Mouse (Mus musculus): ENCODE measurements around the gene 1110051M20Rik.

The 1110051M20Rik gene

DNA sequence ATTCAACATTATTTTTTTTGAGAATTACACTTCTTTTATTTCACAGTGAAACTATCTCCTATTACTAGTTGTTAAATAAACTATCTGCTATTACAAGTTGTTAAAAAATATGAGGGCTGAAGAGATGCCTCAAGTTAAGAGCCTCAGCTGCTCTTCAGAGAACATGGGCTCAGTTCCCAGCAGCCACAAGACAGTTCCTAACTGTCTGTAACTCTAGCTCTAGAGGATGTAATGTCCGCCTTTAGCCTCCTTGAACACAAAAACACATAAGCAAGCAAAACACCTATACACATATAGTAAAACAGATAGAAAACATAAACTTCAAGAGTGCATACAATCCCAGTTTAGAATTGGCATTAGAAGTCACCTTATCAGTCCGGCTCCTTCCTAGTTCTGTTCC, 104.9 kb downstream of the 1110051M20Rik start:
- no peak for DNase-seq

DNA sequence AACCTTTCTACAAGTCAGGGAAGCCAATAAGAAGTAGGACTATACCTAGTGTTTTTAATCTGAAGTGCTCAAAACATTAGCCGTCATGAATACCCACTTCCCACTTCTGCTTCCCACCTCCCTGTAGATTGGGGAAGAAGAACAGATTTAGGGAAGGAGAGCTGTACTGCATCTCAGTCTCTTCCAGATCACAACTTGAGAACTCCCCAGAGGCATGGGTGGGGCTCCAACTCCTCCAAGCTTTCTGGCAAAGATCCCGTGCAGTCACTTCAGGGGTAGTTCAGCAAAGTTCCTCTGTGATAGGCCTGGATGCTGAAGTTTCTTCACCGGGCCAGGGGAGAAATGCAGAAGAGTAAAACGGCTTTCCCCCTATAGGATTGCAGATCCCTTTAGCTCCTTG, 109.4 kb downstream of the 1110051M20Rik start:
- DNase-seq, result no peak

- DNase-seq, result no peak
These were observed 113.3 kb downstream of the 1110051M20Rik start for GRCm38 (mm10) chr2:91331051-91331843.

GRCm38 (mm10) chr2:91329996-91330738, 114.3 kb downstream of the 1110051M20Rik start:
- DNase-seq, result no peak

DNA sequence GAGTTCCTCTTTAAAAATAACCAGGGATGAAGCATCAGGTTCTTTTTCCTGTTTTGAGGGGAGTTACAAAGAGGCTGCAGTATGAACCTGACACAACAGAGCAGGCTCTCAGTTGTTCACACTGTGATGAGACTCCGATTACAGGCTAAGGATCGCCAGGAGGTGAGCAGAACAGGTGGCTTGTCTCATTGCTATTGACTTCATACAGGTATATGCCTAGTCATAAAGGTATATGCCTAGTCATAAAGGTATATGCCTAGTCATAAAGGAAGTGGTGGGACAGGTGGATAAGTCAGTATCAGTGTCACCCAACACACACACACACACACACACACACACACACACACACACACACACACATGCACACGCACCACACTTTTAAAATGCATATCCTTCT, 115.8 kb downstream of the 1110051M20Rik start:
- DNase-seq, result no peak

- peak; percentile 28 for DNase-seq
These were observed 116.4 kb downstream of the 1110051M20Rik start for GRCm38 (mm10) chr2:91327968-91328728.

DNA sequence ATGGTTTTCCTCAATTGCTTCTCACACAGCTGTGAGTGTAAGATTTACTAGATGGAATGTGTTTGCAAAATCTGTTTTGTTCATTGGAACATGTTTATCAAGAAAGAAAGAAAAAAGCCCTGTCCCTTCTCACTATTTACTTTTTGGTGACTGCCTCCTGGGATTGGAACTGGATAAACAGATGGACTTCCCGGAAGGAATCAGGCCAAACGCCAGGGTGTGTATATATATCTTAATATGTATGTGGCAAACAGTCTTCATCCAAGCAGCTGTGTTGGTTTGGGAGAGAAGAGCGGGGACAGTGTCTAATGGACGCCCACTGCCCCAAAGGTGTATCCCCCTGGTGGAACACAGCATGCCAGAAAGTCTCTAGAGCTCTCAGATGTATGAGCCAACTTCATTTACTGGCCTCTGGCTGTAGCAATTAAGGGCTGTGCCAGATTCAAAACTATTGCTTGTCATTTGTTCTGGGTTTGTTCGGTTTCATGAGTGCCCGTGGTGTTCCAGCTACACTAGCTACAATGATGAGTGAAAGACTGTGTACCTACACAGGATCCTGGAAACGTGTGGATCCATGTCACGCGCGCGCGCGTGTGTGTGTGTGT, 117.7 kb downstream of the 1110051M20Rik start:
- DNase-seq, result no peak

DNA sequence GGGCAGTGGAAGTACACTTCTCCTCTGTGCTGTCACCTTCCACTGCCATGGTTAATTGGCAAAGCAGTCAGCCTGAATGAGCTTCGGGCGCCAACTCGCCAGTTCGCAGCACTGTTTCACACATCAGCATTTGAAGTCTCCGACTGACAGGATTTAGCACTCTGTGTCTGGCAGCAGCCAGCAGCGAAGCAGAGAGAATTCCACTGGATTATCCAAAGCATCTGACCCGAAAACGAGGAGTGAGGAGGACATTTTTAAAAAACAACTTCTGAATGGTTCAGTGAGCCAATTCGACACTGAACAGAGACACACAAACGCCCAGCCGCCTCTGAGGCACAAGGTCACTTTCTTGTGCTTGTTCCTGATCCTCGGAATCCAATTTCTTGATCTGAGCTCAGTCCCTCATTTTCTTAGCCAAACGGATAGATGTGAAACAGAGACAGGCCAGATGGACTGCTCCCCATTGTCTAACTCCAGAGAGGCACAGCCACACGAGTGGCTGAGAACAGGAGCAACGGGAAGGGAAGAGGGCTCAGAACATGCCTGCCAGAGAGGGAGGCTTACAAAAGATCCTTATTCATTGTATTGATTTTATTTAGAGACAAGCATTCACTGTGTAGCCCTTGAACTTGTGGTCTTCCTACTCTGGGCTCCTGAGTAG, 119.6 kb downstream of the 1110051M20Rik start:
- DNase-seq, result no peak

- DNase-seq, result no peak
These were observed 120.2 kb downstream of the 1110051M20Rik start for GRCm38 (mm10) chr2:91324346-91324745.

DNA sequence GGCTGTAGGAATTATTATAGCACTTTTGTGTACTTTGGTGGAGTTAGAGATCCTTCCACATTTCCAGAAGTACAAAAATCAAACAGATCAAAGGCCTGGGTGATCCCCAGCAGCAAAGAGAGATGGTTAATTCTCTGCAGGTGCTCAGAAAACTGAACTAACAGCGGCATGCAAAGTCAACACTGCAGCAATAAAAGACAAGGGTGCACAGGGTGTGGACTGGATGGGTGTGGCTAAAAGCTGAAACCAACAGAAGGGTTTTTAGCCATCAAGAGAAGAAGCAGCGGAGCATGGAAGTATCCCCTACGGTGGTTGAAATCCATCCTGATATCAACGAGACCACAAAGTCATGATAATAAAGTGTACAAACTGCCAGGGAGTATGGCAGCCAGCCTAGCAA, 122.0 kb downstream of the 1110051M20Rik start:
- DNase-seq, result no peak

DNA sequence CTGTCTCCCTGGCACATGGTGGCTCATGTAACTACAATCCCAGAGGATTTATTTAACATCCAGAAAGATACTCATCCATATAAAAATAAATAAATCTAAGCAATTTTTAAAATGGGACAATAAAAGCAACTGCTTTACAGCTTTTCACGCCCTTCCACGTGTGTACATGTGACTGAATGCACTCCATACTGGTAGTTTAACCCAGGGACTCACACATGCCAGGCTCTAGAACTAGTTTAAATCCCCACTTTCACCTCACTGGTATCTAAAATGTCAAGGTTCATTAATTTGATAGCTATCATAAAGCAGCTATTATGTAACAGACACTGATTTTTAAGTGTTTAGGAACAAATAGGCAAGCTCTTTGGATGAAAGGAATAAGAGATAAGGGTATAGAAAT, 122.6 kb downstream of the 1110051M20Rik start:
- DNase-seq, result no peak

GRCm38 (mm10) chr2:91320559-91321529, 123.7 kb downstream of the 1110051M20Rik start:
- DNase-seq, result no peak

DNA sequence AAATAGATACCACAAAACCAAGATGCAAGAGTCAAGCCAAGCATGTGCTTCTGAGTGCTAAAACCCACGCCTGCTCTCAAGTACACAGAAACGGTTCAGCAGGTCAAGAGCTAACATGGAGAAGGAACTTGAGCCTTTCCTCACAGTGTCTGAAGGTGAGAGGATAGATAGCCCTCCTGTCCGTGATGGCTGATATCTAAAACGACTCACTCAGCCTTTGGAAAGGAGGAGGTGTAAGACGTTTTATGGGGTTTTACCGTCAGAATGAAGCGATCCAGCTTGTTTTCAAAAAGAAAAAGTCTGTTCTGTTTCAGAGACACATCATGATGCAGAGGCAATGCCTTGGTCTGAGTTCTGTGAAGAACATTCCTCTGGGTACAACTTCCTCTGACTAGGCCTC, 130.3 kb downstream of the 1110051M20Rik start:
- DNase-seq, result no peak

GRCm38 (mm10) chr2:91312578-91313311, 131.8 kb downstream of the 1110051M20Rik start:
- DNase-seq, result no peak

DNA sequence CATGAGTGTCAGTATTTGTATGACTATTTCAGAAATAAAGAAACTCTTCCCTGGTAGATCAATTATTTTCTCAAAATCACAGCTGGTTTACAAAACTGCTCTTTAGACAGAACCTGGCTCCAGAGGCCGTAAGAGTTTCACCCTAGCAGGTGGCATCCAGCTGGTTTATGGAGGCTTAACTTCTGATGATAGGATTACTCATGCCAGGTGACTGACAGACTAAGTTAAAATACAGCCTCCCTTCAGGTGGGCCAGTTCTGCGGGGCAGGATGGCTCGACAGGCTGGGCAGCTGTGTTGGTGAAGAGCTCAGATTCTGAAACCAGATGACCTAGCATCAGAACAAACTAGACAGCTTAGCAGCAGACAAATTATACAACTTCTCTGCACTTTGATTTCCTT, 135.0 kb downstream of the 1110051M20Rik start:
- no peak for DNase-seq

DNA sequence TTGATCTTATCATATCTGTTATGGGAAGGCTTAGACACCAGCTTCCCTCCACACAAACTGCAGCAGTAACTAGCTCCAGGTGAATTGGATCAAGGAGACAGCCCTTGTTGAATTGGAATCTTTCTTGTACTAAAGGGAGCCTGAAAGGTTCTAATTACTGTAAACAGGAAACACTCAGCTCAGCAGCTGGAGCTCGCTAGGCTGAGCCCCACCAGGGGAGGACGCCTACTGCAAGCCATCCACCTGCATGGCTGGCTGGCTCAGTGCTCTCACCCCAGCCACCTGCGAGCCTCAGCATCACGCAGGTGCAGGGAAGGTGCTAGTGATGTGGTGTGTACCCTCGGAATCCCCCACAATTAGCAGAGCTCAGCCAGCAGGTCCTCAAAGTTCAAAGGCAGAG, 135.8 kb downstream of the 1110051M20Rik start:
- no peak for DNase-seq

GRCm38 (mm10) chr2:91306589-91306988, 137.9 kb downstream of the 1110051M20Rik start:
- DNase-seq, result no peak

DNA sequence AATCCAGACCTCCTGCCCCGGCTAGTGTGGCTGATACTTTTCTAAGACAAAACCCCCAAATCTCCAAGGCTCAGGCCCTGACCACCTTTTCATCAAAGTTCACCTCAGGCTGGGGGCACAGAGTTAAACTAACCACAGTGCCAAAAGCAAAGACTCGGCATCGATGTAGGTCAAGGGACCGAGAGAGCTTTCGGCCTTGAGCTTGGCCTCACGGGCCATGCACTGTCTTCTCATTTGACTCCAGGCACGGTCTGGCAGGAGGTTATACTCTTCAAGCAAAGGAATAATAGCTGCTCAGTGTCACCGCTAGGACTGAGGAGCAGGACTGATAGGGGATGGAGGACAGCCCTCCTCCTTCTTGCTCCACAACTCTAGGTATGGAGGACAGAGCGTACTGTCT, 138.6 kb downstream of the 1110051M20Rik start:
- DNase-seq, result no peak

GRCm38 (mm10) chr2:91302845-91303244, 141.7 kb downstream of the 1110051M20Rik start:
- DNase-seq, result no peak

GRCm38 (mm10) chr2:91301836-91302235, 142.7 kb downstream of the 1110051M20Rik start:
- DNase-seq, result no peak

- DNase-seq, result no peak
These were observed 143.7 kb downstream of the 1110051M20Rik start for GRCm38 (mm10) chr2:91300784-91301183.
